Mouse (Mus musculus) Patski (cell line): ENCODE measurements around the gene Gfi1b. TPM values are rescaled to one million over a fixed set of nuclear protein-coding genes. Genes with fewer than 3 reads are reported as not detected.

Source experiments
- ATAC-seq: fragments of 100-300 bp; one replicate; pipeline ENCODE4 v1.8.0; 2021
- CTCF ChIA-PET: fragments of 350-600 bp; sonication (Branson Sonifier 250); formaldehyde crosslinking; loops from one replicate; lab custom pipeline; 2022; ENCODE audit warnings: inconsistent platforms; lab: Charles Lee
- POLR2A ChIA-PET: fragments of 350-600 bp; sonication (Branson Sonifier 250); formaldehyde crosslinking; loops from one replicate; lab custom pipeline; 2022; ENCODE audit warnings: antibody characterized with exemption, inconsistent platforms; lab: Charles Lee
- DNase-seq: peaks from one replicate; pipeline ENCODE4 v3.0.0-alpha.2; 2011; ENCODE audit warnings: low read depth, low spot score
- H3K27me3 ChIP-seq: fragments of 371-371 bp; one replicate; pipeline ENCODE4 v1.5.1; 2021
- CTCF ChIP-seq: fragments of 100-300 bp; IDR thresholded peaks from one replicate; pipeline ENCODE4 v1.5.1; 2021
- in situ Hi-C: fragments of 300-500 bp; cut with MboI; formaldehyde crosslinking; loops from 3 replicates; pipeline ENCODE4 v1.11.1; 2018; ENCODE audit warnings: low pct_unique_long_range_greater_than_20kb, mixed read lengths
- polyA plus RNA-seq: library from polyadenylated mRNA; unstranded; gene quantifications from one replicate; pipeline ENCODE4 v1.2.3, GENCODE M21; 2021

Gene Gfi1b
- polyA plus RNA-seq, 1 experiment from 2014 or later = not detected

DNA sequence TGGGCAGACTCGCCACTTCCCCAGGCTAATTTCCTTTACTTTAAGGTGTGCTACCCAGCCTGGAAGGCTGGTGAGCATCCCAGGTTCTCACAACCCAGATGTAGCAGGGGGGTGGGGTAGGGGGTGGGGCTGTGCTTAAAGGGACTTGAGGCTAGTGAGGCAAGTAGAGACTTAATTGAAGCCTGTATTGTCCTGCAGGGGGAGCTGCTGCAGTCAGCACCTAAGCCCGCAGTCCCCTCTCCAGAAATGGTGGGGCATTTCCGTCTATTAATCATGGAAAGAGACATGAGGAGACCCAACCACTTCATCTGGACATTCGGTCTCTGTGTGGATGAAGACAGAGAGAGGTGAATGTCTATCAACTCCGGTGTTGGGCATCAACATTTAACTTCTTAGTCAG is 5.4 kb downstream of the Gfi1b start:
- in situ Hi-C loops = no loop called here
- ChIA-PET POLR2A (no interaction called here), CTCF (no interaction called here)
- TF ChIP-seq CTCF = no peak
- peaks cover 7% of the 10 kb centered on the region for H3K27me3 ChIP-seq
- DNase-seq (no peak), ATAC-seq (no peak)

DNA sequence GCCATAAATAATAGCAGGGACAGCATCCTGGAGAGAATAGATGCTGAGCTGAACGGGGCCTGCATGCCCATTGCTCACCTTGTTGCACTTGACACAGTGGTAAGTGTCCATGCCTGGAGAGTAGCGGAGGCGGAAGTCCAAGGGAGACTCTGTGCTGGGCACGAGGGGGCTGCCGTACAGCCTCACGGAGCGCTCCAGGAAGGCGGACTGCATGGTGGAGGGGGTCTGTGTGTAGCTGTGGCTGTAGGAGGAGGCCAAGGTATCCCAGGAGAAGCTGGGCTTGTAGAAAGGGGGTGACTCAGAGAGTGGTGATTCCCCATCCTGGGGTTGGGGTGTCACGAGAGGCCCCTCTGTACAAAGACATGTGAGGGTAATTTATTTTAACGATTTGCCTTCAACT is 8.2 kb downstream of the Gfi1b start:
- TF ChIP-seq CTCF = no peak
- DNase-seq (no peak), ATAC-seq (no peak)
- ChIA-PET CTCF (interaction anchor here (1.4 to 1.5 kb wide), 2 partner anchors 12 to 28 kb away, joined by 3 read pairs; no protein-coding TSS in a partner anchor), POLR2A (no interaction called here)
- H3K27me3 ChIP-seq = no peaks in the 10 kb centered on the region
- in situ Hi-C loops = no loop called here

DNA sequence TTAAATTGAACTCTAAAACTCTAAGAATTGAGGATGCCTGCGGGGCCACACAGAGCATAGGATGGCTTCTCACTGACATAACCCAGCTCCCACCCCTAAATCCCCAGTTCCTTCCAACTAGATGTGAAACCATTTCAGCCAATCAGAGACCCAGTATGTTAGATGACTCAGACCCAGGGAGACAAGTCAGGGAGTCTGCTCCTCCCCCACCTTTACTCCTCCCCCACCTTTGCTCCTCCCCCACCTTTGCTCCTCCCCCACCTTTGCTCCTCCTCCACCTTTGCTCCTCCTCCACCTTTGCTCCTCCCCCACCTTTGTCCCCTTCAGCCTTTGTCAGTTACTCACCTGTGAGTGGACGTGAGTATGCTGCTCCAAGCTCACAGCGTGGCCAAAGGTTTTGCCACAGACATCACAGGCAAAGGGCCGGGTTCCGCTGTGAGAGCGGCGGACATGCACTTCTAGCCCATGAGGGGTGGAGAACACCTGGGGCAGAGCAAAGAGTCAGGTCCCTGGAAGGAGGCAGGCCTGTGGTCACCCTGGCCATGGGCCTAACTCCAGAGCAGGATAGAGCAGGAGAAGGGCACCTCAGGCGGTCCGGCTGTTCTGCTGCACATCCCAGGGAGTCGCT is 9.2 kb downstream of the Gfi1b start:
- H3K27me3 ChIP-seq = no peaks in the 10 kb centered on the region
- POLR2A ChIA-PET = no interaction called here
- CTCF ChIA-PET = interaction anchor here (1.4 to 2.4 kb wide), 3 partner anchors 9 to 27 kb away, joined by 3 to 5 read pairs (median 3); partner anchors contain the start of gene Gfi1b
- ATAC-seq (no peak), DNase-seq (no peak)
- in situ Hi-C loops = no loop called here
- TF ChIP-seq CTCF = no peak

DNA sequence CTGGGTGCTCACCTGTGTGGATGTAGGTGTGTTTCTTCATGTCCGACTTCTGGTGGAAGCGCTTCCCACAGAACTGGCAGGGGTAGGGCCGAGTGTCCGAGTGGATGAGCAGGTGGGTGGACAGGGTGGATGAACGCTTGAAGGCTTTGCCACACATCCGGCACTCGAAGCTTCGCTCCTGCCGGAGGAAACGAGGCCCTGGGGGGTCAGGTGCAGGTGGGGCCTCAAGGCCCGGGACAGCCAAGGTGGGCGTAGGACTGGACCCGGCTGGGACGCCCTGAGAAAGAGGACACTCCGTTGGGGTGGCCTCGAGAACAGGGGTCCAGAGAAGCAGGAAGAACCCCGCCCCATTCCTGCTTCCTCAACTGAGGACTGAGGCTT is 10.4 kb downstream of the Gfi1b start:
- ATAC-seq (no peak), DNase-seq (no peak)
- ChIA-PET POLR2A (no interaction called here), CTCF (interaction anchor here (2.4 kb wide), 1 partner anchor 11 kb away, joined by 5 read pairs; the partner anchor contains the start of gene Gfi1b)
- in situ Hi-C loops = no loop called here
- TF ChIP-seq CTCF = no peak
- no peaks in the 10 kb centered on the region for H3K27me3 ChIP-seq

DNA sequence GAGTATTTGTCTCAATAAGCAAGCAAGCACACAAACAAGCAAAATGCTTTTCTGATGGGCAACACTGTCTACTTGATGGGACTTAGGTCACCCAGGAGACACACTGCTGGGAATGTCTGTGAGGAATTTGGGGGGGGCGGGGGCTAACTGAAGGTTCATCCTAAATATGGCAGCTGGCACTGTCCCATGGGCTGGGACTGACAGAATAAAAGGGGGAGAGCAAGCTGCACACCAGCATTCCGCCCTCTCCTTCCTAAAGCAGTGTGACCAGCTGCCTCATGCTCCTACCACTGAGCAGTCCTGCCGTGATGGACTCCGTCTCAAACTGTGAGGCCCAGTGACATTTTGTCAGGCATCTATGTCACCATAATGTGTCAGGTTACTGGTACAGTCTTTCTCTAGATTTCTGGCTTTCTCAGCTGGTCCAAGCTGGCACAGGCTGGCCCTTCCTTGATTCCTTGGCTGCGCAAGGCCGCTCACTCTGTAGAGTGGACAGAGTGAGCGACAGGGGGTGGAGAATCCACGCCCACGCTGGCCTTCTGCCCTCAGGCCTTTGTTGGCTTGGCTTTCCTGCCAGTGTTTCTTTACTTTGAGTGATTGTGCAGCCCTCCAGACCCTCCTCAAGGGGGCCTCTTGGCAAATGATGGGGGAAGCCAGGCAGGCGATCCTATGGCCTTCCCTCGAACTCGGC is 10.9 kb downstream of the Gfi1b start:
- DNase-seq (no peak), ATAC-seq (no peak)
- CTCF ChIA-PET = interaction anchor here (2.4 kb wide), 1 partner anchor 11 kb away, joined by 5 read pairs; the partner anchor contains the start of gene Gfi1b
- in situ Hi-C loops = no loop called here
- POLR2A ChIA-PET = no interaction called here
- H3K27me3 ChIP-seq = no peaks in the 10 kb centered on the region
- no peak for TF ChIP-seq CTCF

DNA sequence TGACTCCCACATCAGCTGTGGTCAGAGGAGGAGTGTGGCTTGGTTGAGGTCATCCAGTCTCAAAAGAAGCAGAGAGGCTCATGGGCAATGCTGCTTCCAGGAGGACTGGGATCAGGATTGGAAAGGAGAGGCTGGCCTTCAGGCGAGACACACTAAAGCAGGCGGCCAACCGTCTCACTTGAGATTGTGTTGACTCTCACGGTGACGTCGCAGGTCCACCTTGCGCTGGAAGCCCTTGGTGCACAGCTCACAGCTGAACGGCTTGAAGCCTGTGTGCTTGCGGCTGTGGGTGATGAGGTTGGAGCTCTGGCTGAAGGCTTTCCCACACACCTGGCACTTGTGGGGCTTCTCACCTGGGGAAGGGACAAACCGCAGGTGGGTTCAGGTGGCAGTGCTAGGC is 11.9 kb downstream of the Gfi1b start:
- no peaks in the 10 kb centered on the region for H3K27me3 ChIP-seq
- no peak for TF ChIP-seq CTCF
- in situ Hi-C loops = no loop called here
- no peak for DNase-seq
- CTCF ChIA-PET = no interaction called here
- POLR2A ChIA-PET = no interaction called here
- no peak for ATAC-seq

DNA sequence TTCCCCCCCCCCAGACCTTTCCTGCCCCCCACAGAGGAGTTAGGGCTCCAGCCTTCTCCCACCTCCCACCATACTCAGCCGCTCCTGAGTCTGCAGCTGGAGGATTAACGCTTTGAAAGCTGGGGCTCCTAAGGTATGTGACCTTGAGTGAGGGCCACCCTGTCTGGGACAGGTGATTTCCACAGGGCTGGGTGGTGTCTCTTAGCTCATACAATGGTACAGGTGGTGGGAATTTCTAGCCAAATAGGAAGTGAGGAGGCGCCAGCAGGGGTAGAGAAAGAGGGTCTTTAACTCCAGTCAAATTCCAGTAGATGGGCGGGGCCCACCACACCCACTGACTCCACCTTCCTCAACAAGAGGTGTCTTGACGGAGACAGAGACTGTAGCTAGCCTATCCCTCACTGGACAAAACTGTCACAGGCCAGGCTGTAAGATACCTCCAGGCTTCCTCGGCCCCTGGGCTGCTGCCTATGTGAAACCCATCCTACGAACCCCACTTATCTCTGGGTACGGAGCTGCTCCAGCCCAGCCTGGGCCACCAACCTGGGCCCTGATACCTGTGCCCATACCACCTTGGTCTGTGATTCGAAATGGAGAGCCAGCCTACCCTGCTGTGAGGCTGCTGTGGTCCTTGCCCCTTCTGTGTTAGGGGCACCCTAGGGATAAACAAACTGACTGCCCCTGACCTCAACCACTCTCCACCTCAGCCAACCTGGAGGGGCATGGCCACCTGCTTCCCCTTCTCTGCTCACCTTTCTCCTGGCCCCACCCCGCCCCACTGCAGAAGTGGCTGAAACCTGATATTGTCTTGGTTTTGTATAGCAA is 14.2 kb downstream of the Gfi1b start:
- in situ Hi-C loops = no loop called here
- DNase-seq (no peak), ATAC-seq (no peak)
- no peak for TF ChIP-seq CTCF
- no peaks in the 10 kb centered on the region for H3K27me3 ChIP-seq
- ChIA-PET CTCF (interaction anchor here (1.3 kb wide), 1 partner anchor 10 kb away, joined by 3 read pairs; no protein-coding TSS in a partner anchor), POLR2A (no interaction called here)

DNA sequence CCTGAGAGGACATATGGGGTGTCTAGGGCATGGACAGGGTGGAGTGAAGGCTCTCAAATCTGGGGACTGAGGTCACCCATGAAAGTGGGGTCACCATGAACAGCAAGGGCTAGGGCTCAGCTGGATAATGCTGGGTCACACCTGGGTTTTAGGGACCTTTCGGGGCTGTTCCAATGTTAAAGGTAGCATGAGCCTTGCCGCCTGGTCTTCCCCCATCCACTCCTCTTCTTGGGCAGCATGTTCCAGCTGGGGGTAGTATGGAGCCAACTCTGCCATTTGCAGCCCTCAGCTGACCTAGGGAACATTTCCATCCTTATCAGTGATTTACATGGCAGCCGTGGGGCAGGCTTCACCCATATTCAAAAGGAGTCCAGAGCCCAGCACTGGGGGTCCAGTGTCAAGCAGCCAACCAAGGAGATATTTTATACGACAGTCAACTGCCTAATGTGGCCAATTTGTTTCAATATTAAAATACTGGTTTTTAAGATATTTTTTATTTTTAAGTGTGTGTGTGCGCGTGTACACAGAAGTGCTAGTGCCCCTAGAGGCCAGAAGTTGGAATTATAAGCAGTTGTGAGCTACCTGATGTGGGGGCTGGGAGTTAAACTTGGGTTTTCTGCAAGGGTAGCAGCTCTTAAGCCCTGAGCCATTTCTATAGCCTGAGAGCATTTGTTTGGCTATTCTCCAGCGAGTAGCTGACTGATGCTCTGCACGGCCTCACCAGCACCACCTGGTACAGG is 15.0 kb downstream of the Gfi1b start:
- no peak for DNase-seq
- POLR2A ChIA-PET = no interaction called here

DNA sequence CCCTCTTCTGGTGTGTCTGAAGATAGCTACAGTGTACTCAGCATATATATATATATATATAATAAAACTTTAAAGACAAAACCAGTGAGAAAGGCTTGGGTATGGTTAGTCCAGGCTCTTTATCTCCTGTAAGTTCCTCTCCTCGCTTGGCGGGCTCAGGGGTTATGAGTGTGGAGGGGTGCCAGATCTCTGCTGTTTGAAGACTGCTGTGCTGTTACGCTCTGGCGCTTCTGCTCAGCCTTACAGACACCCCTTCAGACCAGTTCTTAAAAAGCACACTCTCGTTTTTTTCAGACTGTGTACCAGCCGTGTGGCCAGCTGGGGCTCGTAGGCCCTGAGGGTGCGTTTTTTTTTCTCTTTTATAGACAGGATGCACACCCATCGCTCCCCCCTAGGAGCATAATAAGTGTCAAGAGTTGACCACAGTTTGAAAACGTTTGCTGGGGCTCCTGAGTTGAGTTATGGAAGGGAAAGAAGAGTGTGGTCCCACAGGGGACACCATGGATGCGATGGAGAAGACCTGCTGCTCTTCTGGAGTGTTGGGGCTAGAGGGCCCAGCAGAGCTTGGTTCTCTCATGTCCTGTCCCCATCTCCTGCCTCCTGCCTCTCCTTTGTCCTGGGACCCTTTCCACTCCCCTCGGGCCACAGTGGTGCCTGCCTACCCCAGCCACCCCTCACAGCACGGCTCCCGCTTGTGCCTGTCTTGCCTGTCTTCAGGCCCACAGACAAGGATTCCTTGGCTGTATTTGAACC is 15.8 kb downstream of the Gfi1b start:
- POLR2A ChIA-PET = no interaction called here
- in situ Hi-C loops = no loop called here
- CTCF ChIA-PET = interaction anchor here (1.3 kb wide), 1 partner anchor 12 kb away, joined by 3 read pairs; no protein-coding TSS in a partner anchor
- peaks cover 3% of the 10 kb centered on the region for H3K27me3 ChIP-seq
- DNase-seq (no peak), ATAC-seq (no peak)
- TF ChIP-seq CTCF = no peak

More for the DNA sequence above, 15.0 kb downstream of the Gfi1b start:
- no peak for TF ChIP-seq CTCF
- H3K27me3 ChIP-seq = peaks cover 3% of the 10 kb centered on the region
- CTCF ChIA-PET = interaction anchor here (1.3 kb wide), 1 partner anchor 11 kb away, joined by 3 read pairs; no protein-coding TSS in a partner anchor
- in situ Hi-C loops = no loop called here
- ATAC-seq = no peak
